Mouse (Mus musculus) limb, embryonic 14.5 days (tissue): ENCODE measurements around the gene Ggt7. TPM values are rescaled to one million over a fixed set of nuclear protein-coding genes. Genes with fewer than 3 reads are reported as not detected.

Experiments
- ATAC-seq: fragments of 200-750 bp; cut with Nextera tagmentation; 2 replicates; pipeline ENCODE4 v1.8.0; 2017; ENCODE audit warnings: low read depth, moderate number of reproducible peaks, moderate TSS enrichment; ENCODE audit not compliant: low FRiP score
- DNase-seq: peaks from one replicate; pipeline ENCODE4 v3.0.0-alpha.2; 2015; ENCODE audit warnings: low spot score
- H3K27ac ChIP-seq: fragments of 300-500 bp; sonication (generic); replicated peaks from 2 replicates; pipeline ENCODE4 v1.5.1; 2014; ENCODE audit warnings: low read depth, mild to moderate bottlenecking, low read length, moderate library complexity, mixed read lengths
- H3K27me3 ChIP-seq: fragments of 300-500 bp; sonication (generic); 2 replicates; pipeline ENCODE4 v1.6.1; 2014; ENCODE audit warnings: low read length, mixed read lengths; ENCODE audit not compliant: control insufficient read depth, insufficient read depth
- H3K36me3 ChIP-seq: fragments of 300-500 bp; sonication (generic); 2 replicates; pipeline ENCODE4 v1.6.1; 2014; ENCODE audit warnings: mild to moderate bottlenecking, low read length, moderate library complexity, mixed read lengths; ENCODE audit not compliant: control insufficient read depth, insufficient read depth
- H3K4me1 ChIP-seq: fragments of 300-500 bp; sonication (generic); 2 replicates; pipeline ENCODE4 v1.6.1; 2014; ENCODE audit warnings: antibody characterized with exemption, low read length, mixed read lengths; ENCODE audit not compliant: control insufficient read depth, insufficient read depth
- H3K4me2 ChIP-seq: fragments of 300-500 bp; sonication (generic); replicated peaks from 2 replicates; pipeline ENCODE4 v1.6.1; 2014; ENCODE audit warnings: low read depth, mild to moderate bottlenecking, low read length, moderate library complexity; ENCODE audit not compliant: severe bottlenecking
- H3K4me3 ChIP-seq: fragments of 300-500 bp; sonication (generic); replicated peaks from 2 replicates; pipeline ENCODE4 v1.5.1; 2014; ENCODE audit warnings: low read length
- H3K9ac ChIP-seq: fragments of 300-500 bp; sonication (generic); 2 replicates; pipeline ENCODE4 v1.6.1; 2014; ENCODE audit warnings: mild to moderate bottlenecking, low read depth, low read length, moderate library complexity; ENCODE audit not compliant: severe bottlenecking
- H3K9me3 ChIP-seq: fragments of 300-500 bp; sonication (generic); 2 replicates; pipeline ENCODE4 v1.6.1; 2016; ENCODE audit warnings: low read length; ENCODE audit not compliant: control insufficient read depth
- POLR2A ChIP-seq: fragments of 200-500 bp; IDR thresholded peaks from 2 replicates; pipeline ENCODE4 v1.8.0; 2012; ENCODE audit warnings: inconsistent platforms, mild to moderate bottlenecking, moderate library complexity, borderline replicate concordance; ENCODE audit not compliant: insufficient read depth, insufficient read length; ENCODE audit errors: extremely low read depth
- WGBS: fragments of 180-500 bp; shearing (Covaris S2); extraction: QIAGEN DNeasy Blood & Tissue Kit; methylation state at CpG from one replicate; pipeline ENCODE4 v1.1.7; 2014; 5-methylcytosine and 5-hydroxymethylcytosine counted together
- polyA plus RNA-seq, 2 experiments: library from polyadenylated mRNA; depleted of rRNA in 1 of 2; stranded (reverse) in 1 of 2; unstranded in 1 of 2; fragments of >200 nt; fragmentation: Nextera tagmentation in 1 of 2; extraction: Ambion mirVana in 1 of 2; gene quantifications; 2 replicates each; pipeline versions ENCODE4 v1.2.1 to v1.2.3; 2012 to 2014

Ggt7 gene
- polyA plus RNA-seq (2012; rRNA removed), result 18.0 and 32.5 TPM in 2 replicates
- 3.7 and 4.4 TPM in 2 replicates for polyA plus RNA-seq (2014; fragmentation: Nextera tagmentation; extraction: Ambion mirVana)

DNA sequence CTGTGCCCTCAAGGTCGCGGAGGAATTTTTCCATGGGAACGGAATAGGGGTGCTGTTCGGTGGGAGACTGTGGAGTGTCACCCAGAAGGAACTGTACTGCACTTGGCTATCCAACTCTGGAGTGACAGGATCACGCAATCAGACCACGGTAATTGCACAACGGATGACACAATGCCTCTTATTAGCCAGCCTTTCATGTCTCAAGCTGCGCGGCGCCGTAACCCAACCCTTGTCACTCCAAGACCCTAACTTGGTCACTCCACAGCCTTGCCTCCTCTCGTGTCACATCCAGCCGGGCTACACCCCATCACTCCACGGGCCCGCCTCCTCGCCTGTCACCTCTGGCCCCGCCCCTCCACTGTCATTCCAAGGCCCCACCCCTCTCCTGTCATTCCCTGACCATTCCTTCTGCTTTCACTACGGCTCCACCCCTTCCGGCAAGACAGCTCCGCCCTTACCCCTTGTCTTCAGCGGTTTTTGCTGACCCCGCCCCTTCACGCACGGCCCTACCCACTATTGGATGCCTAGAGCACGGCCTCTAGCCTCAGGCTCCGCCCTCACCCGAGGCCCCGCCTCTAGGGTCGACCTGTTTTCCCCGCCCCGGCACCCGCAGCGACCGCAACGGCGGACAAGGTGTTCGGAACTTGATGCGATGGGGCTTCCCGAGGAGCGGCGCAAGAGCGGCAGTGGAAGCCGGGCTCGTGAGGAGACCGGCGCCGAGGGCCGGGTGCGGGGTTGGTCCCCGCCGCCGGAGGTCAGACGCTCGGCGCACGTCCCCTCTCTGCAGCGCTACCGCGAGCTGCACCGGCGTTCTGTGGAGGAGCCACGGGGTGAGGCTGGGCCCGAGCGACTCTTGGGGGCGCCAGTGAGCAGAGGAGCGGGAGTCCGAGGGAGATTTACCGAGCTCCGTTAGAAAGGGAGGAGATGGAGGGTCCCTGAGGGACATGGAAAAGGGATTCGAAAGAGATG lies at the start of gene Ggt7, which contains the start of gene Acss2:
Ggt7 (minus strand) TSS at position 783 of the 969 bp plus-strand sequence.
Acss2 (plus strand) TSS at position 494 of the 969 bp plus-strand sequence.
- H3K4me2 ChIP-seq, result peak within 1 kb of the TSS; percentile 81
- TF ChIP-seq POLR2A, result 0 out of 2 replicates have a peak, but pooled peaks have one; percentile 20
- peak; percentile 96 for DNase-seq
- no peaks in the 10 kb centered on the region for H3K9me3 ChIP-seq
- 5% methylated on average over 68 of the region's 70 CpGs for WGBS
- peak within 1 kb of the TSS; percentile 75 for H3K4me3 ChIP-seq
- H3K9ac ChIP-seq, result peak within 1 kb of the TSS; percentile 67
- H3K36me3 ChIP-seq, result no peaks in the 10 kb centered on the region
- H3K27ac ChIP-seq, result 0 out of 2 replicates have a peak within 1 kb of the TSS, but pooled peaks have one; percentile 10
- ATAC-seq, result peak; percentile 100
- 0 out of 2 replicates have a peak, but pooled peaks cover 3% of the 10 kb centered on the region for H3K27me3 ChIP-seq
- H3K4me1 ChIP-seq, result peaks cover 7% of the 10 kb centered on the region; the same call in 1 of the 2 replicates

DNA sequence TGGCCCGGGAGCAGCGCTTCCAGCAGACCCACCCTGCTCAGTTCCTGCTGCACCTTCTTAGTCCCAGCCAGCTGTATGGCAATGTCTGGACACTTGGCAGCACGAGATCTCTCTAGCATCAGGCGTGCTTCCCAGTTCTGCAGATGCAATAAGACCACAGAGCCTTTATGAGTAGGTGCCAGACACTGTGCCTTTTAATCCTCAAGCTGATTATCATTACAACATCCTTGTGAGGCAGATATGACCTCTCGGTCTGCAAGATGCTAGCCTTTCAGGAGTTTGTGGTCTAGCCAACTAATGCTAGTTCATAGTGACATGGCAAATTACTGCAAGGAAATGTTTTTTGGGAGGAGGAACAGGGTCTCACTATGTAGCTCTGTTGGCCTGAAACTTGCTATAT lies 49.7 kb upstream of the Ggt7 start:
- TF ChIP-seq POLR2A, result no peak
- 79% methylated on average over 5 of the region's 5 CpGs for WGBS
- H3K4me2 ChIP-seq, result no peak overlapping the region
- H3K27me3 ChIP-seq, result no peaks in the 10 kb centered on the region
- no peak overlapping the region for H3K4me3 ChIP-seq
- H3K4me1 ChIP-seq, result no peaks in the 10 kb centered on the region
- no peak overlapping the region for H3K9ac ChIP-seq
- no peak overlapping the region for H3K27ac ChIP-seq
- DNase-seq (no peak), ATAC-seq (no peak)
- H3K9me3 ChIP-seq, result no peaks in the 10 kb centered on the region
- H3K36me3 ChIP-seq, result peaks cover 11% of the 10 kb centered on the region

DNA sequence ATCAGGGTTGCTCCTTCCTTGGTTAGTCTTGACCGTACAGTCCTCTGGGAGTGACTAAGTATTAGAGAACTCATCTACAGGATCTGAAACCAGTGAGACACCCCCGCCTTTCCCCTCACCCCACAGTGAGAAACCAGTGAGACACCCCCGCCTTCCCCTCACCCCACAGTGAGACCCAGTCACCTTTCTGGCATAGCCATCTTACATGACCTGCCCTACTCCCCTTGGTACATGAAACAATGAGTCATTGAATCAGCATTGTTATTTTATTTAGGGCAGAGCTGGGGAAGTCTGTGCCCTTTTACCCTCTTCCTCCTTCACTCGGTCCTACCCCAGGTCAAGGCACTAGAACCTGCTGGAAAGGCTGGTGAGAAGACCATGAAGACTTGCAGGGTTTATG lies 44.9 kb upstream of the Ggt7 start:
- TF ChIP-seq POLR2A, result no peak
- no peak for DNase-seq
- H3K4me2 ChIP-seq, result no peak overlapping the region
- no peak overlapping the region for H3K27ac ChIP-seq
- no peaks in the 10 kb centered on the region for H3K9me3 ChIP-seq
- H3K36me3 ChIP-seq, result peaks cover 11% of the 10 kb centered on the region
- H3K9ac ChIP-seq, result no peak overlapping the region
- WGBS, result 86% methylated on average over 4 of the region's 4 CpGs
- H3K4me1 ChIP-seq, result no peaks in the 10 kb centered on the region
- no peaks in the 10 kb centered on the region for H3K27me3 ChIP-seq
- H3K4me3 ChIP-seq, result no peak overlapping the region
- no peak for ATAC-seq

DNA sequence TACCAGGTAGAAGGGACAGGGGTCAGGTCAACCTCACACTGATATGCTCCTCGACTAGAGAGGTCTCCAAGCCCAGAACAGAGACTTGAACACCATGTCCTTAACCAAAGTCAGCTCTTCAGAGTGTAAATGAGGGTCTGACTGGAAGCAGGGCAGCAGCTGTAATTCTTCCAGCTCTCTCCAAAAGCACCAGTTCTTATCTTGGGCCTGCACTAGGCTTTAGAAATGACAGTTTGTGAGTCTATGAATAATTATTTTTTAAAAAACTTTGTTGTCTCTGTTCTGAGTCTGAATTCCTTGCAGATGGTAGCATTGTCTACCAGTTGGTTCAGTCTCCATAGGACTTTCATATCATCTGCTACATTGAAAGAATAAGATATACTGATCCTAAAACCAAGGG lies 44.2 kb upstream of the Ggt7 start:
- H3K4me2 ChIP-seq, result no peak overlapping the region
- ATAC-seq, result no peak
- 56% methylated on average over 1 of the region's 1 CpGs for WGBS

DNA sequence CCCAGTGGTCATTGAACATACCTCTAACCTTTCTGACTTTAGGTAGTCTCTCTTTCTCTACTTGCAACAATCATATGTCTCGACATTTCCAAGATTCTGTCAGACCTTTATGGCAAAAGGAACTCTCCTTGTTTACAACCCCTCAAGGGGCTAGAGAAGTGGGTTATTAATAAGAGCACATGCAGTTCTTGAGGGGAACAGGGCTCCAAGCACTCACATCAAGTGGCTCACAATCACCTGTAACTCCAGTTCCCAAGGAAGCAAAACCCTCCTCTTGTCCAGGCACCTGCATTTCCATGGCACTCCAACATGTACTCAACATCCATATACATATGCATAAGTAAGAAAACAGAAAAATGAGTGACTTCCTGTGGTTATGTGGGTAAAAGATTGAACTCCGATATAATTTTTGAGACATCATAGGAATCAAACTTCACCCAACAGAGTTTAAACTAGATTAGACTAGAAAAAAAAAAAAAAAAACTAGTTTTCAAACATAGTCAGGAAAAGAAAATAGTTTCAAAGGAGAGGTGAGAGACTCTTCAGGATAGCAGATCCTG lies 36.5 kb upstream of the Ggt7 start:
- Histone ChIP-seq H3K27ac (no peak overlapping the region), H3K36me3 (no peaks in the 10 kb centered on the region), H3K27me3 (no peaks in the 10 kb centered on the region), H3K4me3 (no peak overlapping the region), H3K4me2 (no peak overlapping the region), H3K9ac (no peak overlapping the region), H3K4me1 (no peaks in the 10 kb centered on the region), H3K9me3 (no peaks in the 10 kb centered on the region)
- WGBS, result 77% methylated on average over 2 of the region's 2 CpGs
- ATAC-seq (no peak), DNase-seq (no peak)
- no peak for TF ChIP-seq POLR2A

More for the DNA sequence above, 44.2 kb upstream of the Ggt7 start:
- Histone ChIP-seq H3K4me3 (no peak overlapping the region), H3K9ac (no peak overlapping the region), H3K9me3 (no peaks in the 10 kb centered on the region), H3K4me1 (no peaks in the 10 kb centered on the region), H3K36me3 (peaks cover 11% of the 10 kb centered on the region), H3K27me3 (no peaks in the 10 kb centered on the region), H3K27ac (no peak overlapping the region)
- DNase-seq, result no peak
- TF ChIP-seq POLR2A, result no peak
